Mouse (Mus musculus) midbrain, embryonic 13.5 days (tissue): ENCODE results near the gene Nxph3. TPM values are rescaled to one million over a fixed set of nuclear protein-coding genes. Genes with fewer than 3 reads are reported as not detected.

Experiments
- ATAC-seq: fragments of 200-750 bp; cut with Nextera tagmentation; 2 replicates; pipeline ENCODE4 v1.8.0; 2017; ENCODE audit warnings: mild to moderate bottlenecking, moderate TSS enrichment, moderate library complexity
- H3K27ac ChIP-seq: fragments of 300-500 bp; sonication (generic); 2 replicates; pipeline ENCODE4 v1.5.1; 2015; ENCODE audit warnings: inconsistent platforms, mild to moderate bottlenecking, moderate library complexity
- H3K27me3 ChIP-seq: fragments of 300-500 bp; sonication (generic); 2 replicates; pipeline ENCODE4 v1.6.1; 2015; ENCODE audit warnings: mild to moderate bottlenecking, inconsistent platforms
- H3K36me3 ChIP-seq: fragments of 300-500 bp; sonication (generic); 2 replicates; pipeline ENCODE4 v1.6.1; 2015; ENCODE audit warnings: mild to moderate bottlenecking, inconsistent platforms
- H3K4me1 ChIP-seq: fragments of 300-500 bp; sonication (generic); replicated peaks from 2 replicates; pipeline ENCODE4 v1.6.1; 2015; ENCODE audit warnings: inconsistent platforms
- H3K4me2 ChIP-seq: fragments of 300-500 bp; sonication (generic); replicated peaks from 2 replicates; pipeline ENCODE4 v1.6.1; 2015; ENCODE audit warnings: moderate library complexity, mild to moderate bottlenecking, inconsistent platforms
- H3K4me3 ChIP-seq: fragments of 300-500 bp; sonication (generic); replicated peaks from 2 replicates; pipeline ENCODE4 v1.5.1; 2015; ENCODE audit warnings: mild to moderate bottlenecking, inconsistent platforms
- H3K9ac ChIP-seq: fragments of 300-500 bp; sonication (generic); replicated peaks from 2 replicates; pipeline ENCODE4 v1.6.1; 2015; ENCODE audit warnings: mild to moderate bottlenecking, inconsistent platforms
- H3K9me3 ChIP-seq: fragments of 300-500 bp; sonication (generic); 2 replicates; pipeline ENCODE4 v1.6.1; 2016; ENCODE audit warnings: mild to moderate bottlenecking, inconsistent platforms
- WGBS: fragments of 180-500 bp; shearing (Covaris S2); methylation state at CpG from one replicate; pipeline ENCODE4 v1.1.7; 2015; 5-methylcytosine and 5-hydroxymethylcytosine counted together
- polyA plus RNA-seq: library from polyadenylated mRNA; unstranded; fragments of >200 nt; fragmentation: Nextera tagmentation; extraction: Ambion mirVana; gene quantifications from 2 replicates; pipeline ENCODE4 v1.2.1, GENCODE M21; 2015

Nxph3 gene
- polyA plus RNA-seq, result 1.2 and 1.9 TPM in 2 replicates

DNA sequence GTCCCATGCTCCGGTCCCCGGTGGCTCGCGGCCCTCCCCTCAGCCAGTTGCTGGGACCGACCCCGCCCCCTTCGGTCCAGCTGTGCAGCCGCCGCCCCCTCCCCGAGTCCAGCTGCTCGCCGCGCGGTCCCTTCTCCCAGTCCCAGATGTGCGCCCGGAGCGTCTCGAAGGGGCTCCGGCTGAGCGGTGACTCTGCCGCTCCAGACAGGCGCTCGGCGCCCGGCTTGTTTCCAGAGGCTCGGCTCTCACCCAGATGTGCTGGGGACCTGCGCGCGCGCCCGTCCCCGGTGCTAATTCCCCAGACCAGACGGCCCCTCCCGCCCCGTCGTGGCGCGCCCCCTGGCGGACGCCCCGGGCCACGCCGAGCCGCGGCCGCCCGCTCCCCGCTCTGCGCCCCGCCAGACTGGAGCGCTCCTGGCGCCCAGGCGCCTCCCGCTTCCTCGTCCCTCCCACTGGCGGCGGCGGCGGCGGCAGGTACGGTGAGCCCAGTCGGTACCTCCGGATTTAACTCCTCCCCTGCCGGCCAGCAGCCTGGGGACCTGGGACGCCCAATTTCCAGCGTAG, at the start of gene Nxph3:
Nxph3 (minus strand) TSS at position 273 of the 564 bp plus-strand sequence.
- Histone ChIP-seq H3K27me3 (peaks cover 74% of the 10 kb centered on the region), H3K27ac (no peak within 1 kb of the TSS), H3K9me3 (no peaks in the 10 kb centered on the region), H3K4me1 (peaks cover 44% of the 10 kb centered on the region), H3K36me3 (no peaks in the 10 kb centered on the region), H3K4me2 (peak within 1 kb of the TSS; percentile 95), H3K4me3 (peak within 1 kb of the TSS; percentile 57), H3K9ac (peak within 1 kb of the TSS; percentile 67)
- under 1% methylated on average over 60 of the region's 66 CpGs for WGBS
- peak; percentile 44 for ATAC-seq

- no peak overlapping the region for H3K27ac ChIP-seq
- H3K4me3 ChIP-seq, result no peak overlapping the region
- no peak overlapping the region for H3K9ac ChIP-seq
- H3K9me3 ChIP-seq, result no peaks in the 10 kb centered on the region
- ATAC-seq, result no peak
- no peaks in the 10 kb centered on the region for H3K27me3 ChIP-seq
- H3K4me1 ChIP-seq, result no peaks in the 10 kb centered on the region
- H3K4me2 ChIP-seq, result no peak overlapping the region
- WGBS, result 99% methylated on average over 4 of the region's 5 CpGs
- no peaks in the 10 kb centered on the region for H3K36me3 ChIP-seq
These were observed 49.5 kb upstream of the Nxph3 start for GRCm38 (mm10) chr11:95563849-95564248.

- Histone ChIP-seq H3K4me2 (no peak overlapping the region), H3K4me1 (no peaks in the 10 kb centered on the region), H3K27ac (no peak overlapping the region), H3K9me3 (no peaks in the 10 kb centered on the region), H3K27me3 (no peaks in the 10 kb centered on the region), H3K9ac (no peak overlapping the region), H3K4me3 (no peak overlapping the region), H3K36me3 (no peaks in the 10 kb centered on the region)
- WGBS, result 62% methylated on average over 3 of the region's 3 CpGs
- no peak for ATAC-seq
These were observed 46.4 kb upstream of the Nxph3 start for GRCm38 (mm10) chr11:95560773-95561172.

- no peak overlapping the region for H3K4me3 ChIP-seq
- WGBS, result 82% methylated on average over 2 of the region's 2 CpGs
- no peak for ATAC-seq
These were observed 45.4 kb upstream of the Nxph3 start for GRCm38 (mm10) chr11:95559761-95560160.

GRCm38 (mm10) chr11:95557719-95558118, 43.3 kb upstream of the Nxph3 start:
- 18% methylated on average over 6 of the region's 6 CpGs for WGBS

More at GRCm38 (mm10) chr11:95559761-95560160, 45.4 kb upstream of the Nxph3 start:
- H3K4me1 ChIP-seq, result no peaks in the 10 kb centered on the region
- no peaks in the 10 kb centered on the region for H3K36me3 ChIP-seq
- no peak overlapping the region for H3K27ac ChIP-seq
- no peak overlapping the region for H3K4me2 ChIP-seq
- H3K9ac ChIP-seq, result no peak overlapping the region
- H3K9me3 ChIP-seq, result no peaks in the 10 kb centered on the region
- H3K27me3 ChIP-seq, result no peaks in the 10 kb centered on the region

GRCm38 (mm10) chr11:95557032-95557431, 42.7 kb upstream of the Nxph3 start:
- Histone ChIP-seq H3K9ac (no peak overlapping the region), H3K36me3 (no peaks in the 10 kb centered on the region), H3K4me3 (no peak overlapping the region), H3K27me3 (no peaks in the 10 kb centered on the region), H3K9me3 (no peaks in the 10 kb centered on the region), H3K27ac (no peak overlapping the region), H3K4me2 (no peak overlapping the region), H3K4me1 (no peaks in the 10 kb centered on the region)
- no peak for ATAC-seq
- WGBS, result 83% methylated on average over 6 of the region's 6 CpGs

More at GRCm38 (mm10) chr11:95557719-95558118, 43.3 kb upstream of the Nxph3 start:
- Histone ChIP-seq H3K27me3 (no peaks in the 10 kb centered on the region), H3K27ac (no peak overlapping the region), H3K9ac (no peak overlapping the region), H3K4me2 (no peak overlapping the region), H3K9me3 (no peaks in the 10 kb centered on the region), H3K36me3 (no peaks in the 10 kb centered on the region), H3K4me3 (no peak overlapping the region), H3K4me1 (no peaks in the 10 kb centered on the region)
- no peak for ATAC-seq

- no peaks in the 10 kb centered on the region for H3K4me1 ChIP-seq
- WGBS, result 61% methylated on average over 8 of the region's 8 CpGs
- no peaks in the 10 kb centered on the region for H3K27me3 ChIP-seq
- no peaks in the 10 kb centered on the region for H3K36me3 ChIP-seq
- no peak overlapping the region for H3K4me2 ChIP-seq
- no peak overlapping the region for H3K4me3 ChIP-seq
- no peak for ATAC-seq
- no peaks in the 10 kb centered on the region for H3K9me3 ChIP-seq
- no peak overlapping the region for H3K27ac ChIP-seq
- no peak overlapping the region for H3K9ac ChIP-seq
These were observed 40.9 kb upstream of the Nxph3 start for GRCm38 (mm10) chr11:95555279-95555678.

DNA sequence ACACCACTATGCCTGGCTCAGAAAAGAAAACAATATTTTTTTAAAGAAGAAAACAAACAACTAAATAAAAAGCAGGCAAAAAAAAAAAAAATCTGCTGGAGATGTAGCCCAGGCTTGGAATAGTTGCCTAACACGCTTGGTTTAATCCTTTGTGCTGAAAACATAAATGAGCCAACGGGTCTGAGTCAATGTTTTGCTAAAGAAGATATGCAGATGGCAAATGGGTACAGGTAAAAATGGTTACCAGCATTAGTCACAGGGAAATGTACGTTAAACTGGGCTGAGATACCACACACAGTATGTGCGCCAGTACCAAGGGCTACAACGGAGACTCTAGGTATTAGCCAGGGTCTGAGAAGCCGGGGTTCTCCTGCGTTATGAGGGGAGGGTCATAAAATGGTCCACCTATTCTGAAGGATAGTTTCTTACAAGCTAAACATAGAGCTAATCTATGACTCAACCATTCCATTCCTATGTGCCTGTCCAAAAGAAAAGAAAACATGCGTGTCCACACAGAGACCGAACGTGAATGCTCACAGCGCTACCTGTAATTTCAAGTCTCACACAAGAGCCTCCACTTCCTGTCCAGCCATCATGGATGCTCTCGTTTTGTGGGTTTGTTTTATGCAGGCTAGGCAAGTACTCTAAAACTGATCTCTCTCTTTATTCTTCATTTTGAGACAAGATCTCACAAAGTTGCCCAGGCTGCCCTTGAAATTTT, 36.1 kb upstream of the Nxph3 start:
- WGBS, result 90% methylated on average over 12 of the region's 12 CpGs
- ATAC-seq, result no peak
- no peaks in the 10 kb centered on the region for H3K9me3 ChIP-seq

DNA sequence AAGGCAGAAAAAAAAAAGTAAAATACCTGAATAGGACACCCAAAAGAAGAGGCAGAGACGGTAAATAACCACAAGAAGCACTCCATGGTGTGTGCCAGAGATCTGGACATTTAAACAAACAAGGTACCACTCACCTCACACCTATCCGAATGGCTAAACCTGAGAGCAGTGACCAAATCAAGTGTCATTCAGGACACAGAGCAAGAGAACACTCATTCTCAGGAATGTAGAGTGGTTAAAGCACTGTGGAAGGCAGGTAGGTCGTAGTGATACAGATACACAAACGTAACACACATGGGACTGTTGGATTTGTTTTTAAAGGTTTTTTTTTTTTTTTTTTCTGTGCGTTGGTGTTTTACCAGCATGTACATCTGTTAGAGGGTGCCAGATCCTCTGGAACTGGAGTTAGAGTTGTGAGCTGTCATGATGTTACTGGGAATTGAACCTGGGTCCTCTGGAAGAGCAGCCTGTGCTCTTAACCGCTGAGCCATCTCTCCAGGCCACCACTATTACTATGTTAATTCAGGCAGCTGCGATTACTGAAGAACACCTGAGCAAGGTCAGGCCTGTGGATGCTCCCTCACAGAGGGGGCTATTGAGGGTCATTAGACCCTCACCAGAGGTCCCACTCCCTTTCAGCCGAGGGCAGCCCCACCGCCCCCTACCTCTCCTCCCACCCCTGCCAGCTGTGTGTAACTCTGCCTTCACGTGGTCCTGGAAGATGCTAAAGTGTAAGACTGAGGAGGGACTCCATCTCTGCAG, 31.8 kb upstream of the Nxph3 start:
- Histone ChIP-seq H3K4me1 (0 out of 2 replicates have a peak, but pooled peaks cover under 1% of the 10 kb centered on the region), H3K36me3 (no peaks in the 10 kb centered on the region), H3K27me3 (peaks cover 4% of the 10 kb centered on the region; the same call in 1 of the 2 replicates), H3K9ac (no peak overlapping the region), H3K9me3 (no peaks in the 10 kb centered on the region), H3K4me3 (no peak overlapping the region), H3K27ac (no peak overlapping the region), H3K4me2 (no peak overlapping the region)
- WGBS, result 71% methylated on average over 10 of the region's 10 CpGs
- no peak for ATAC-seq

More for the DNA sequence above, 36.1 kb upstream of the Nxph3 start:
- Histone ChIP-seq H3K4me2 (no peak overlapping the region), H3K4me3 (no peak overlapping the region), H3K36me3 (no peaks in the 10 kb centered on the region), H3K27ac (no peak overlapping the region), H3K4me1 (no peaks in the 10 kb centered on the region), H3K9ac (no peak overlapping the region), H3K27me3 (no peaks in the 10 kb centered on the region)

DNA sequence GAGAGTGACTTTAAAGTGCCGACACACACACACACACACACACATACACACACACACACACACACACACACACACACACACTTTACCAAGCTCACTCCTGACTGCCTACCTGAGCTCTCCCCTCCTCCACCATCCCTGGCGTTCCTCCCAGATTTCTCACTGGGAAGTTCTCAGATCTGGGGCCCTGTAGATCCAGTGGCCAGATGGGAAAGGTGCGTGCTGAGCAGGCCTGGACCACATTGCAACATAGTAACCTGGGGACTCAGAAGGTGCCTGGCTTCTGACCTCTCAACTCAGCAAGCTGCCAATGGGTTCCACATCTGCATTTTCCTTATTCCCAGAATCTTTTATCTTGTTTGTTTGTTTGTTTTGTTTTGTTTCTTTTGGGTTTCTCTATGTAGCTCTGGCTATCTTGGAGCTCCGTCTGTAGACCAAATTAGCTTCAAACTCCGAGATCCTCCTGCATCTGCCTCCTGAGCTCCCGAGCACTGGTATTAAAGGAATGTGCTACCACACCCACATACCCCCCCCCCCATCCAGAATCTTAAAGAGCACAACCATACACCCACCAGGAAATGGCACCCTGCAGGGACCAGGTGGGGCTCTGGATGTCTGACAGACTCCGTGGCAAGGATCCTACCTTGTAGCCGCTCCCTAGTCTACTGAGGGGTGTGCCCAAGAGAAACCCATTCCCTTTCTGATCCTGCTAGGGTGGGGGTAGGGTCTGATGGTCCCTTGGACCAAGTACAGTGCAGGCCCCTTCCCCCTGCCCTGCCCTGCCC, 30.4 kb upstream of the Nxph3 start:
- Histone ChIP-seq H3K4me3 (no peak overlapping the region), H3K4me2 (no peak overlapping the region), H3K4me1 (peaks cover 14% of the 10 kb centered on the region; the same call in 1 of the 2 replicates), H3K9ac (no peak overlapping the region), H3K27me3 (peaks cover 4% of the 10 kb centered on the region; the same call in 1 of the 2 replicates), H3K9me3 (no peaks in the 10 kb centered on the region), H3K27ac (no peak overlapping the region), H3K36me3 (no peaks in the 10 kb centered on the region)
- WGBS, result 89% methylated on average over 8 of the region's 8 CpGs
- no peak for ATAC-seq

- ATAC-seq, result 0 out of 2 replicates have a peak, but pooled peaks have one; percentile 34
- WGBS, result 34% methylated on average over 18 of the region's 18 CpGs
- no peak overlapping the region for H3K27ac ChIP-seq
- peaks cover 26% of the 10 kb centered on the region for H3K4me1 ChIP-seq
- H3K9ac ChIP-seq, result no peak overlapping the region
- H3K4me3 ChIP-seq, result no peak overlapping the region
- H3K27me3 ChIP-seq, result peaks cover 6% of the 10 kb centered on the region; the same call in 1 of the 2 replicates
- no peaks in the 10 kb centered on the region for H3K9me3 ChIP-seq
- no peak overlapping the region for H3K4me2 ChIP-seq
- no peaks in the 10 kb centered on the region for H3K36me3 ChIP-seq
These were observed 26.4 kb upstream of the Nxph3 start for GRCm38 (mm10) chr11:95540637-95541385.
